Mouse (Mus musculus) midbrain, embryonic 10.5 days (tissue): ENCODE results near the gene Iffo1. TPM values are rescaled to one million over a fixed set of nuclear protein-coding genes. Genes with fewer than 3 reads are reported as not detected.
A peak's percentile ranks its signal among the peaks of the same experiment; 100 is the strongest.

Experiments
- DNase-seq: peaks from one replicate; pipeline ENCODE4 v3.0.0-alpha.2; 2017; ENCODE audit warnings: low spot score
- H3K27ac ChIP-seq: fragments of 300-500 bp; sonication (generic); replicated peaks from 2 replicates; pipeline ENCODE4 v1.5.1; 2016; ENCODE audit warnings: mild to moderate bottlenecking
- H3K27me3 ChIP-seq: fragments of 300-500 bp; sonication (generic); 2 replicates; pipeline ENCODE4 v1.6.1; 2016; ENCODE audit warnings: low read depth, mild to moderate bottlenecking; ENCODE audit not compliant: poor library complexity, severe bottlenecking
- H3K36me3 ChIP-seq: fragments of 300-500 bp; sonication (generic); 2 replicates; pipeline ENCODE4 v1.6.1; 2016; ENCODE audit warnings: mild to moderate bottlenecking, moderate library complexity
- H3K4me1 ChIP-seq: fragments of 300-500 bp; sonication (generic); 2 replicates; pipeline ENCODE4 v1.6.1; 2016
- H3K4me3 ChIP-seq: fragments of 300-500 bp; sonication (generic); 2 replicates; pipeline ENCODE4 v1.5.1; 2016; ENCODE audit warnings: mild to moderate bottlenecking, moderate library complexity
- H3K9me3 ChIP-seq: fragments of 300-500 bp; sonication (generic); replicated peaks from 2 replicates; pipeline ENCODE4 v1.6.1; 2016; ENCODE audit warnings: mild to moderate bottlenecking
- WGBS: fragments of 180-500 bp; shearing (Covaris S2); methylation state at CpG from one replicate; pipeline ENCODE4 v1.1.7; 2016; 5-methylcytosine and 5-hydroxymethylcytosine counted together
- polyA plus RNA-seq: library from polyadenylated mRNA; unstranded; fragments of >200 nt; fragmentation: Nextera tagmentation; extraction: Ambion mirVana; gene quantifications from 2 replicates; pipeline ENCODE4 v1.2.1, GENCODE M21; 2016

Iffo1 gene
- polyA plus RNA-seq, 1 experiment from 2014 or later, result 12.7 TPM

- WGBS, result 2% methylated on average over 35 of the region's 35 CpGs
- Histone ChIP-seq H3K4me1 (peaks cover 59% of the 10 kb centered on the region), H3K9me3 (no peaks in the 10 kb centered on the region), H3K4me3 (peak overlapping the region; percentile 84), H3K27ac (peak overlapping the region; percentile 95), H3K36me3 (peaks cover 65% of the 10 kb centered on the region), H3K27me3 (no peaks in the 10 kb centered on the region)
- no peak for DNase-seq
These were observed 474 bp downstream of the Iffo1 start for GRCm38 (mm10) chr6:125145479-125145951.

GRCm38 (mm10) chr6:125146148-125146547, 1.1 kb downstream of the Iffo1 start:
- Histone ChIP-seq H3K9me3 (no peaks in the 10 kb centered on the region), H3K4me1 (peaks cover 59% of the 10 kb centered on the region), H3K36me3 (peaks cover 65% of the 10 kb centered on the region), H3K27ac (peak overlapping the region; percentile 95), H3K4me3 (peak overlapping the region; percentile 84), H3K27me3 (no peaks in the 10 kb centered on the region)
- DNase-seq, result no peak
- 60% methylated on average over 7 of the region's 7 CpGs for WGBS

- H3K27ac ChIP-seq, result peak overlapping the region; percentile 95; the same call in 1 of the 2 replicates
- H3K4me1 ChIP-seq, result peaks cover 59% of the 10 kb centered on the region
- 87% methylated on average over 4 of the region's 4 CpGs for WGBS
- peaks cover 65% of the 10 kb centered on the region for H3K36me3 ChIP-seq
- no peak for DNase-seq
- H3K9me3 ChIP-seq, result no peaks in the 10 kb centered on the region
- H3K4me3 ChIP-seq, result peak overlapping the region; percentile 84
- H3K27me3 ChIP-seq, result no peaks in the 10 kb centered on the region
These were observed 1.8 kb downstream of the Iffo1 start for GRCm38 (mm10) chr6:125146797-125147196.

- WGBS, result 77% methylated on average over 10 of the region's 10 CpGs
- no peak for DNase-seq
- Histone ChIP-seq H3K27ac (0 out of 2 replicates have a peak overlapping the region, but pooled peaks have one; percentile 95), H3K4me3 (peak overlapping the region; percentile 84), H3K36me3 (peaks cover 65% of the 10 kb centered on the region), H3K27me3 (no peaks in the 10 kb centered on the region), H3K4me1 (peaks cover 59% of the 10 kb centered on the region), H3K9me3 (no peaks in the 10 kb centered on the region)
These were observed 2.3 kb downstream of the Iffo1 start for GRCm38 (mm10) chr6:125147329-125147728.

- no peak for DNase-seq
- 82% methylated on average over 18 of the region's 18 CpGs for WGBS
- H3K36me3 ChIP-seq, result peaks cover 65% of the 10 kb centered on the region
- peak overlapping the region; percentile 39 for H3K27ac ChIP-seq
- no peaks in the 10 kb centered on the region for H3K9me3 ChIP-seq
- H3K4me1 ChIP-seq, result peaks cover 59% of the 10 kb centered on the region
- no peaks in the 10 kb centered on the region for H3K27me3 ChIP-seq
- H3K4me3 ChIP-seq, result peak overlapping the region; percentile 18; the same call in 1 of the 2 replicates
These were observed 3.3 kb downstream of the Iffo1 start for GRCm38 (mm10) chr6:125148251-125148925.

GRCm38 (mm10) chr6:125148926-125149568, 4.0 kb downstream of the Iffo1 start:
- peak overlapping the region; percentile 39 for H3K27ac ChIP-seq
- peaks cover 55% of the 10 kb centered on the region for H3K4me1 ChIP-seq
- H3K36me3 ChIP-seq, result peaks cover 65% of the 10 kb centered on the region
- no peaks in the 10 kb centered on the region for H3K9me3 ChIP-seq
- 86% methylated on average over 16 of the region's 16 CpGs for WGBS
- H3K4me3 ChIP-seq, result 0 out of 2 replicates have a peak overlapping the region, but pooled peaks have one; percentile 1
- DNase-seq, result no peak
- H3K27me3 ChIP-seq, result no peaks in the 10 kb centered on the region

- no peak for DNase-seq
- Histone ChIP-seq H3K36me3 (peaks cover 62% of the 10 kb centered on the region), H3K4me1 (peaks cover 50% of the 10 kb centered on the region), H3K9me3 (no peaks in the 10 kb centered on the region), H3K27me3 (no peaks in the 10 kb centered on the region), H3K4me3 (0 out of 2 replicates have a peak overlapping the region, but pooled peaks have one; percentile 1), H3K27ac (peak overlapping the region; percentile 39; the same call in 1 of the 2 replicates)
- 68% methylated on average over 7 of the region's 7 CpGs for WGBS
These were observed 4.5 kb downstream of the Iffo1 start for GRCm38 (mm10) chr6:125149569-125149950.

- H3K36me3 ChIP-seq, result peaks cover 85% of the 10 kb centered on the region
- H3K4me3 ChIP-seq, result no peak overlapping the region
- peaks cover 46% of the 10 kb centered on the region for H3K4me1 ChIP-seq
- H3K27ac ChIP-seq, result no peak overlapping the region
- H3K9me3 ChIP-seq, result no peaks in the 10 kb centered on the region
- H3K27me3 ChIP-seq, result no peaks in the 10 kb centered on the region
- 88% methylated on average over 22 of the region's 22 CpGs for WGBS
- no peak for DNase-seq
These were observed 7.4 kb downstream of the Iffo1 start for GRCm38 (mm10) chr6:125152212-125153017.

- Histone ChIP-seq H3K36me3 (peaks cover 89% of the 10 kb centered on the region), H3K27me3 (no peaks in the 10 kb centered on the region), H3K4me1 (peaks cover 46% of the 10 kb centered on the region), H3K27ac (0 out of 2 replicates have a peak overlapping the region, but pooled peaks have one; percentile 19), H3K4me3 (no peak overlapping the region), H3K9me3 (no peaks in the 10 kb centered on the region)
- DNase-seq, result no peak
- WGBS, result 85% methylated on average over 5 of the region's 5 CpGs
These were observed 8.0 kb downstream of the Iffo1 start for GRCm38 (mm10) chr6:125153018-125153389.

- 88% methylated on average over 4 of the region's 4 CpGs for WGBS
- H3K4me3 ChIP-seq, result no peak overlapping the region
These were observed 8.6 kb downstream of the Iffo1 start for GRCm38 (mm10) chr6:125153682-125154081.

GRCm38 (mm10) chr6:125154550-125154949, 9.5 kb downstream of the Iffo1 start:
- Histone ChIP-seq H3K27me3 (no peaks in the 10 kb centered on the region), H3K27ac (0 out of 2 replicates have a peak overlapping the region, but pooled peaks have one; percentile 7), H3K4me3 (no peak overlapping the region), H3K9me3 (no peaks in the 10 kb centered on the region), H3K4me1 (peaks cover 39% of the 10 kb centered on the region), H3K36me3 (peaks cover 88% of the 10 kb centered on the region)
- no peak for DNase-seq

More at GRCm38 (mm10) chr6:125153682-125154081, 8.6 kb downstream of the Iffo1 start:
- no peaks in the 10 kb centered on the region for H3K9me3 ChIP-seq
- peaks cover 43% of the 10 kb centered on the region for H3K4me1 ChIP-seq
- H3K27ac ChIP-seq, result no peak overlapping the region
- no peak for DNase-seq
- peaks cover 88% of the 10 kb centered on the region for H3K36me3 ChIP-seq
- no peaks in the 10 kb centered on the region for H3K27me3 ChIP-seq

GRCm38 (mm10) chr6:125155262-125155661, 10.2 kb downstream of the Iffo1 start:
- DNase-seq, result no peak
- peaks cover 90% of the 10 kb centered on the region for H3K36me3 ChIP-seq

More at GRCm38 (mm10) chr6:125155262-125155661, 10.2 kb downstream of the Iffo1 start:
- Histone ChIP-seq H3K4me1 (peaks cover 42% of the 10 kb centered on the region), H3K27me3 (no peaks in the 10 kb centered on the region), H3K27ac (0 out of 2 replicates have a peak overlapping the region, but pooled peaks have one; percentile 18), H3K4me3 (no peak overlapping the region), H3K9me3 (no peaks in the 10 kb centered on the region)
- WGBS, result 95% methylated on average over 8 of the region's 8 CpGs
